Mouse (Mus musculus) MEL (cell line): ENCODE measurements around the gene Dnajc21. TPM values are rescaled to one million over a fixed set of nuclear protein-coding genes. Genes with fewer than 3 reads are reported as not detected.

Experiments
- DNase-seq: peaks from one replicate; pipeline ENCODE4 v3.0.0; 2011; ENCODE audit warnings: low read depth, low spot score
- H3K27ac ChIP-seq: 2 replicates; pipeline ENCODE4 v1.5.1; 2012; ENCODE audit warnings: low read depth, mild to moderate bottlenecking, control low read depth, low read length, moderate library complexity; ENCODE audit not compliant: control insufficient read depth
- H3K27me3 ChIP-seq, 2 experiments: fragments of 150-350 bp in 1 of 2; sonication (generic) in 1 of 2; 2 replicates each; pipeline ENCODE4 v1.6.1; 2012; ENCODE audit warnings: low read length in 2 of 2, mild to moderate bottlenecking in 2 of 2, improper control_type of control experiment in 1 of 2, moderate library complexity in 1 of 2; ENCODE audit not compliant: insufficient read depth in 2 of 2, control insufficient read depth in 1 of 2
- H3K36me3 ChIP-seq, 2 experiments: 2 replicates each; pipeline ENCODE4 v1.6.1; 2012 to 2014; ENCODE audit warnings: low read length in 2 of 2, improper control_type of control experiment in 1 of 2, inconsistent platforms in 1 of 2, mild to moderate bottlenecking in 1 of 2; ENCODE audit not compliant: insufficient read depth in 2 of 2, control insufficient read depth in 1 of 2
- H3K4me1 ChIP-seq, 2 experiments: fragments of 150-350 bp in 1 of 2; sonication (generic) in 1 of 2; 2 replicates each; pipeline ENCODE4 v1.6.1; 2012; ENCODE audit warnings: low read length in 2 of 2, improper control_type of control experiment in 1 of 2, mild to moderate bottlenecking in 1 of 2; ENCODE audit not compliant: insufficient read depth in 2 of 2, control insufficient read depth in 1 of 2
- H3K4me3 ChIP-seq, 2 experiments: fragments of 150-350 bp in 1 of 2; sonication (generic) in 1 of 2; 2 replicates each; pipeline ENCODE4 v1.5.1; 2012; ENCODE audit warnings: low read depth in 2 of 2, low read length in 2 of 2, mild to moderate bottlenecking in 2 of 2, moderate library complexity in 2 of 2, control low read depth in 1 of 2, improper control_type of control experiment in 1 of 2; ENCODE audit not compliant: control insufficient read depth in 1 of 2, insufficient read depth in 1 of 2
- H3K79me2 ChIP-seq: 2 replicates; pipeline ENCODE4 v1.6.1; 2012; ENCODE audit warnings: mild to moderate bottlenecking, low read length, moderate library complexity; ENCODE audit not compliant: control insufficient read depth, poor library complexity, insufficient read depth
- H3K9ac ChIP-seq: 2 replicates; pipeline ENCODE4 v1.6.1; 2012; ENCODE audit warnings: low read depth, mild to moderate bottlenecking, control low read depth, low read length, moderate library complexity; ENCODE audit not compliant: control insufficient read depth, poor library complexity, severe bottlenecking
- H3K9me3 ChIP-seq: fragments of 150-350 bp; sonication (generic); replicated peaks from 2 replicates; pipeline ENCODE4 v1.6.1; 2012; ENCODE audit warnings: mild to moderate bottlenecking, low read length, improper control_type of control experiment, moderate library complexity; ENCODE audit not compliant: insufficient read depth
- BHLHE40 ChIP-seq: IDR thresholded peaks from 2 replicates; pipeline ENCODE4 v1.6.1; 2012; ENCODE audit warnings: low read depth, mild to moderate bottlenecking, inconsistent platforms, low read length, improper control_type of control experiment, borderline replicate concordance
- CTCF ChIP-seq, 3 experiments: IDR thresholded peaks in 2 of 3; conservative IDR thresholded peaks in 1 of 3; 2 replicates each; pipeline ENCODE4 v1.5.1; 2011 to 2012; ENCODE audit warnings: low read length in 3 of 3, low read depth in 2 of 3, mild to moderate bottlenecking in 2 of 3, improper control_type of control experiment in 1 of 3, inconsistent platforms in 1 of 3, mixed read lengths in 1 of 3, moderate library complexity in 1 of 3; ENCODE audit not compliant: control insufficient read depth in 1 of 3, insufficient read depth in 1 of 3, poor library complexity in 1 of 3, severe bottlenecking in 1 of 3
- ELF1 ChIP-seq: IDR thresholded peaks from 2 replicates; pipeline ENCODE4 v1.6.1; 2014; ENCODE audit warnings: low read depth, mild to moderate bottlenecking, inconsistent platforms, low read length, improper control_type of control experiment, moderate library complexity
- EP300 ChIP-seq, 2 experiments: IDR thresholded peaks; 2 replicates each; pipeline ENCODE4 v1.6.1; 2011; ENCODE audit warnings: improper control_type of control experiment in 2 of 2, low read length in 2 of 2, low read depth in 1 of 2, mild to moderate bottlenecking in 1 of 2
- ETS1 ChIP-seq: IDR thresholded peaks from 2 replicates; pipeline ENCODE4 v1.6.1; 2012; ENCODE audit warnings: low read depth, mild to moderate bottlenecking, inconsistent platforms, low read length, improper control_type of control experiment, moderate library complexity
- GATA1 ChIP-seq: IDR thresholded peaks from 2 replicates; pipeline ENCODE4 v1.6.1; 2011; ENCODE audit warnings: low read depth, low read length, improper control_type of control experiment
- JUND ChIP-seq: IDR thresholded peaks from 2 replicates; pipeline ENCODE4 v1.6.1; 2011; ENCODE audit warnings: low read depth, mild to moderate bottlenecking, improper control_type of control experiment, low read length
- MAX ChIP-seq: IDR thresholded peaks from 2 replicates; pipeline ENCODE4 v1.6.1; 2011; ENCODE audit warnings: low read length, improper control_type of control experiment
- POLR2AphosphoS2 ChIP-seq: IDR thresholded peaks from 2 replicates; pipeline ENCODE4 v1.6.1; 2011; ENCODE audit warnings: low read length, improper control_type of control experiment
- POLR2AphosphoS5 ChIP-seq: IDR thresholded peaks from 2 replicates; pipeline ENCODE4 v1.6.1; 2012; ENCODE audit warnings: low read depth, borderline replicate concordance, mild to moderate bottlenecking, inconsistent platforms, low read length, moderate library complexity, mixed read lengths
- RAD21 ChIP-seq: IDR thresholded peaks from 2 replicates; pipeline ENCODE4 v1.6.1; 2011; ENCODE audit warnings: mild to moderate bottlenecking, low read depth, low read length, improper control_type of control experiment
- SMC3 ChIP-seq: IDR thresholded peaks from 2 replicates; pipeline ENCODE4 v1.6.1; 2011; ENCODE audit warnings: low read depth, low read length, improper control_type of control experiment
- TAL1 ChIP-seq: IDR thresholded peaks from 2 replicates; pipeline ENCODE4 v1.6.1; 2012; ENCODE audit warnings: mild to moderate bottlenecking, inconsistent platforms, low read length, moderate library complexity, mixed read lengths
- TCF12 ChIP-seq: IDR thresholded peaks from 2 replicates; pipeline ENCODE4 v1.6.1; 2014; ENCODE audit warnings: low read depth, mild to moderate bottlenecking, inconsistent platforms, low read length, improper control_type of control experiment, moderate library complexity
- UBTF ChIP-seq: IDR thresholded peaks from 2 replicates; pipeline ENCODE4 v1.6.1; 2012; ENCODE audit warnings: low read depth, mild to moderate bottlenecking, inconsistent platforms, low read length, improper control_type of control experiment, moderate library complexity, borderline replicate concordance; ENCODE audit not compliant: insufficient read depth
- USF2 ChIP-seq, 2 experiments: IDR thresholded peaks; 2 replicates each; pipeline ENCODE4 v1.6.1; 2011 to 2012; ENCODE audit warnings: improper control_type of control experiment in 2 of 2, low read length in 2 of 2, borderline replicate concordance in 1 of 2, inconsistent platforms in 1 of 2, low read depth in 1 of 2, mild to moderate bottlenecking in 1 of 2; ENCODE audit not compliant: insufficient read depth in 1 of 2
- polyA plus RNA-seq, 2 experiments: library from polyadenylated mRNA; stranded (reverse) in 1 of 2; unstranded in 1 of 2; fragments of >175 nt in 1 of 2; fragments of >200 nt in 1 of 2; gene quantifications; 2 replicates each; pipeline versions ENCODE4 v1.2.1 to v1.2.4; 2012; ENCODE audit warnings: low replicate concordance in 2 of 2, low read depth in 1 of 2; ENCODE audit not compliant: insufficient read length in 2 of 2, insufficient read depth in 1 of 2, missing spikeins in 1 of 2
- total RNA-seq: library from RNA; depleted of rRNA; stranded (reverse); fragments of 300-350 nt; gene quantifications from 2 replicates; pipeline ENCODE4 v1.2.3, GENCODE M21; 2012

Gene Dnajc21
- total and polyA plus RNA-seq, 3 experiments = 44.0 to 136 (median 83.6) TPM

DNA sequence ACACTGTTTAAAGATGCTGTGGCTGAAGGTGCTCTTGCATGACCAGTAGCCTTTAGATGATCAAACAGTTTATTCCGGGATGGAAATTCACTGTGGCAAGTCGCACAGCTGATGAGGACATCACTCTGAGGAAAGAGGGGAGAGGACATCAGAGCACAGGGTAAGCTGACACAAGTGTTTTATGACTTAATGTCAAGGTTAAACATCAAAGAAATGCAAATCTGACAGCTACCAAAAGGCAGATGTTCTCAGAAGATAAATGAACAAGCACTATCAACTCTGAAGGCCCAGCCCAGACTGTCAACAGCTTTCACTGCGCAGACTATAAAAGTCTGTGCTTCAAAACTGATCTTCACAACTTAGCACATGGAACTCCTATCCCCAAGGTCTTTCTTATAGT, 23.2 kb downstream of the Dnajc21 start:
- Histone ChIP-seq H3K27ac (no peak overlapping the region), H3K79me2 (no peaks in the 10 kb centered on the region), H3K4me3 (no peak overlapping the region), H3K9ac (no peak overlapping the region), H3K36me3 (peaks cover 8 to 28% of the 10 kb centered on the region in 2 experiments), H3K4me1 (peaks cover 2 to 5% of the 10 kb centered on the region in 2 experiments), H3K27me3 (no peaks in the 10 kb centered on the region), H3K9me3 (no peaks in the 10 kb centered on the region)
- peak; percentile 14; the same call in 1 of the 2 replicates for TF ChIP-seq TCF12
- no peak for TF ChIP-seq CTCF (IDR thresholded peaks at IDR 0.05 in 2 of 3, conservative IDR thresholded peaks at IDR 0.05 in 1 of 3; ENCODE audit: control insufficient read depth in 1 of 3, insufficient read depth in 1 of 3, low read depth in 2 of 3, low read length in 3 of 3, poor library complexity in 1 of 3, severe bottlenecking in 1 of 3)
- DNase-seq = no peak

DNA sequence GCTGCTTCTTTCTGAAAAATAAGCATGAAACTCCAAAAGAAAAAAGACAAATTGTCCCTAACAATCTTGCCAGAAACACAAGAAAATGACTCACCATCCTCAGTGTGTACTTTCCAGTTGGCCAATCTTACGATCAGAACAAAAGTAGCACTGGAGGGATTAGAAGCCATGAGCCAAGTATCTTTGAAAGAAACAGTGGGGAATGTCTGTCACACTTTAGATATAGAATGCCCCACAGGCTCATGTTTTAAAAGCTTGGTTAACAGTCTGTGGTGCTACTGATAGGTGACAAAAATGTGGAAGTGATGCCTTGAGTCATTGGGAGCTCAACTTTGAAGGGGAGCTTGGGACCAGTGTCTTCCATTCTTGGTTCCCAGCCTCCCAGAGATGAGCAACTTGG, 28.0 kb downstream of the Dnajc21 start:
- Histone ChIP-seq H3K4me3 (no peak overlapping the region), H3K4me1 (peaks cover 5% of the 10 kb centered on the region in 2 experiments), H3K27me3 (no peaks in the 10 kb centered on the region), H3K9ac (no peak overlapping the region), H3K9me3 (no peaks in the 10 kb centered on the region), H3K79me2 (no peaks in the 10 kb centered on the region), H3K36me3 (peaks cover 12 to 14% of the 10 kb centered on the region in 2 experiments), H3K27ac (no peak overlapping the region)
- DNase-seq = peak; percentile 84
- TF ChIP-seq MAX = peak; percentile 38; the same call in 1 of the 2 replicates
- TF ChIP-seq ELF1 = no peak
- TF ChIP-seq POLR2AphosphoS5 = no peak
- TF ChIP-seq BHLHE40 = no peak
- 0 out of 2 replicates have a peak, but pooled peaks have one; percentile 22 for TF ChIP-seq JUND
- TF ChIP-seq ETS1 = peak; percentile 11; the same call in 1 of the 2 replicates
- peak; percentile 78 to 86 for TF ChIP-seq EP300 (IDR thresholded peaks at IDR 0.05; ENCODE audit: low read depth in 1 of 2, low read length in 2 of 2)
- no peak for TF ChIP-seq UBTF
- TF ChIP-seq TCF12 = peak; percentile 76; the same call in 1 of the 2 replicates
- no peak for TF ChIP-seq USF2 (IDR thresholded peaks at IDR 0.05; ENCODE audit: borderline replicate concordance in 1 of 2, insufficient read depth in 1 of 2, low read depth in 1 of 2, low read length in 2 of 2)
- no peak for TF ChIP-seq SMC3
- no peak for TF ChIP-seq RAD21
- peak; percentile 80 for TF ChIP-seq GATA1
- 0 out of 2 replicates have a peak, but pooled peaks have one; percentile 51 for TF ChIP-seq POLR2AphosphoS2
- TF ChIP-seq TAL1 = peak; percentile 80
